Mouse (Mus musculus): ENCODE measurements at regions not wholly inside any gene's neighbourhood (a gene's known extent, or its start where the extent isn't known, plus 50 kb on each side); places are given as distances from the start of the nearest gene placed in this dataset.
"Not testable (repeated sequence)": the region's sequence is repeated elsewhere in the genome, so short reads cannot be mapped to it uniquely, and the experiment has no call there.

- not testable (repeated sequence) for H3K27ac ChIP-seq; H3K9ac ChIP-seq; H3K36me3 ChIP-seq; H3K9me3 ChIP-seq; H3K27me3 ChIP-seq; H3K4me3 ChIP-seq; H3K4me2 ChIP-seq; ATAC-seq (ENCODE audit: borderline replicate concordance, extremely low read depth, low FRiP score, low TSS enrichment); H3K4me1 ChIP-seq
- 83% methylated on average over 1 of the region's 1 CpGs for WGBS
These were observed 302.4 kb upstream of the Irx2 start for GRCm38 (mm10) chr13:72326201-72326600.

- 0 out of 2 replicates have a peak, but pooled peaks cover 3% of the 10 kb centered on the region for H3K4me1 ChIP-seq
- no peak overlapping the region for H3K27ac ChIP-seq
- 17% methylated on average over 6 of the region's 6 CpGs for WGBS
- H3K27me3 ChIP-seq, result no peaks in the 10 kb centered on the region
- H3K4me3 ChIP-seq, result no peak overlapping the region
- ATAC-seq (ENCODE audit: borderline replicate concordance, extremely low read depth, low FRiP score, low TSS enrichment), result no peak
- no peak overlapping the region for H3K4me2 ChIP-seq
- no peak overlapping the region for H3K9ac ChIP-seq
- H3K36me3 ChIP-seq, result no peaks in the 10 kb centered on the region
- no peaks in the 10 kb centered on the region for H3K9me3 ChIP-seq
These were observed 282.9 kb upstream of the Irx2 start for GRCm38 (mm10) chr13:72345647-72346133.

GRCm38 (mm10) chr13:72346207-72346943, 282.2 kb upstream of the Irx2 start:
- Histone ChIP-seq H3K4me2 (no peak overlapping the region), H3K9ac (no peak overlapping the region), H3K4me1 (0 out of 2 replicates have a peak, but pooled peaks cover 3% of the 10 kb centered on the region), H3K36me3 (no peaks in the 10 kb centered on the region), H3K9me3 (no peaks in the 10 kb centered on the region), H3K27me3 (no peaks in the 10 kb centered on the region), H3K4me3 (no peak overlapping the region), H3K27ac (no peak overlapping the region)
- 39% methylated on average over 21 of the region's 21 CpGs for WGBS
- ATAC-seq (ENCODE audit: borderline replicate concordance, extremely low read depth, low FRiP score, low TSS enrichment), result no peak

GRCm38 (mm10) chr13:72346944-72347586, 281.6 kb upstream of the Irx2 start:
- no peaks in the 10 kb centered on the region for H3K27me3 ChIP-seq

GRCm38 (mm10) chr13:72352641-72353181, 275.9 kb upstream of the Irx2 start:
- Histone ChIP-seq H3K9ac (no peak overlapping the region), H3K4me1 (0 out of 2 replicates have a peak, but pooled peaks cover 11% of the 10 kb centered on the region), H3K36me3 (no peaks in the 10 kb centered on the region), H3K4me3 (no peak overlapping the region), H3K27me3 (no peaks in the 10 kb centered on the region), H3K27ac (no peak overlapping the region), H3K4me2 (peak overlapping the region; percentile 21; the same call in 1 of the 2 replicates), H3K9me3 (no peaks in the 10 kb centered on the region)
- 36% methylated on average over 18 of the region's 18 CpGs for WGBS
- ATAC-seq (ENCODE audit: borderline replicate concordance, extremely low read depth, low FRiP score, low TSS enrichment), result no peak

More at GRCm38 (mm10) chr13:72346944-72347586, 281.6 kb upstream of the Irx2 start:
- 0 out of 2 replicates have a peak, but pooled peaks cover 8% of the 10 kb centered on the region for H3K4me1 ChIP-seq
- H3K27ac ChIP-seq, result no peak overlapping the region
- H3K4me3 ChIP-seq, result no peak overlapping the region
- 85% methylated on average over 14 of the region's 14 CpGs for WGBS
- no peak for ATAC-seq (ENCODE audit: borderline replicate concordance, extremely low read depth, low FRiP score, low TSS enrichment)
- no peaks in the 10 kb centered on the region for H3K36me3 ChIP-seq
- no peaks in the 10 kb centered on the region for H3K9me3 ChIP-seq
- no peak overlapping the region for H3K4me2 ChIP-seq
- no peak overlapping the region for H3K9ac ChIP-seq

GRCm38 (mm10) chr13:72355297-72355696, 273.3 kb upstream of the Irx2 start:
- Histone ChIP-seq H3K4me2 (no peak overlapping the region), H3K27ac (no peak overlapping the region), H3K27me3 (no peaks in the 10 kb centered on the region), H3K4me3 (no peak overlapping the region), H3K36me3 (no peaks in the 10 kb centered on the region), H3K9me3 (no peaks in the 10 kb centered on the region), H3K9ac (no peak overlapping the region), H3K4me1 (0 out of 2 replicates have a peak, but pooled peaks cover 8% of the 10 kb centered on the region)
- ATAC-seq (ENCODE audit: borderline replicate concordance, extremely low read depth, low FRiP score, low TSS enrichment), result no peak
- WGBS, result 84% methylated on average over 1 of the region's 1 CpGs

- 71% methylated on average over 3 of the region's 3 CpGs for WGBS
- Histone ChIP-seq H3K4me2 (no peak overlapping the region), H3K36me3 (no peaks in the 10 kb centered on the region), H3K9me3 (no peaks in the 10 kb centered on the region), H3K4me3 (no peak overlapping the region), H3K27me3 (no peaks in the 10 kb centered on the region), H3K9ac (no peak overlapping the region), H3K27ac (no peak overlapping the region), H3K4me1 (0 out of 2 replicates have a peak, but pooled peaks cover 8% of the 10 kb centered on the region)
- no peak for ATAC-seq (ENCODE audit: borderline replicate concordance, extremely low read depth, low FRiP score, low TSS enrichment)
These were observed 272.8 kb upstream of the Irx2 start for GRCm38 (mm10) chr13:72355821-72356220.

GRCm38 (mm10) chr13:72358243-72358904, 270.2 kb upstream of the Irx2 start:
- Histone ChIP-seq H3K4me3 (no peak overlapping the region), H3K4me1 (no peaks in the 10 kb centered on the region), H3K9me3 (no peaks in the 10 kb centered on the region), H3K27me3 (no peaks in the 10 kb centered on the region), H3K9ac (no peak overlapping the region), H3K36me3 (no peaks in the 10 kb centered on the region), H3K4me2 (no peak overlapping the region), H3K27ac (no peak overlapping the region)
- no peak for ATAC-seq (ENCODE audit: borderline replicate concordance, extremely low read depth, low FRiP score, low TSS enrichment)
- 41% methylated on average over 8 of the region's 8 CpGs for WGBS

GRCm38 (mm10) chr13:72365534-72366271, 262.9 kb upstream of the Irx2 start:
- no peak overlapping the region for H3K9ac ChIP-seq
- 11% methylated on average over 24 of the region's 24 CpGs for WGBS
- H3K4me2 ChIP-seq, result peak overlapping the region; percentile 10; the same call in 1 of the 2 replicates
- 0 out of 2 replicates have a peak, but pooled peaks cover 8% of the 10 kb centered on the region for H3K4me1 ChIP-seq
- H3K4me3 ChIP-seq, result no peak overlapping the region
- H3K27me3 ChIP-seq, result peaks cover 19% of the 10 kb centered on the region; the same call in 1 of the 2 replicates
- no peak overlapping the region for H3K27ac ChIP-seq
- H3K36me3 ChIP-seq, result no peaks in the 10 kb centered on the region
- no peak for ATAC-seq (ENCODE audit: borderline replicate concordance, extremely low read depth, low FRiP score, low TSS enrichment)
- H3K9me3 ChIP-seq, result no peaks in the 10 kb centered on the region

GRCm38 (mm10) chr13:72366281-72366680, 262.3 kb upstream of the Irx2 start:
- Histone ChIP-seq H3K27me3 (peaks cover 19% of the 10 kb centered on the region; the same call in 1 of the 2 replicates), H3K27ac (no peak overlapping the region), H3K36me3 (no peaks in the 10 kb centered on the region), H3K4me1 (peaks cover 11% of the 10 kb centered on the region; the same call in 1 of the 2 replicates), H3K9ac (no peak overlapping the region), H3K4me2 (peak overlapping the region; percentile 10; the same call in 1 of the 2 replicates), H3K4me3 (no peak overlapping the region), H3K9me3 (no peaks in the 10 kb centered on the region)
- 12% methylated on average over 11 of the region's 11 CpGs for WGBS
- ATAC-seq (ENCODE audit: borderline replicate concordance, extremely low read depth, low FRiP score, low TSS enrichment), result no peak

- Histone ChIP-seq H3K27me3 (peaks cover 16% of the 10 kb centered on the region; the same call in 1 of the 2 replicates), H3K4me1 (peaks cover 12% of the 10 kb centered on the region; the same call in 1 of the 2 replicates), H3K4me3 (no peak overlapping the region), H3K36me3 (no peaks in the 10 kb centered on the region), H3K27ac (no peak overlapping the region), H3K9ac (no peak overlapping the region), H3K9me3 (no peaks in the 10 kb centered on the region), H3K4me2 (no peak overlapping the region)
- WGBS, result 71% methylated on average over 1 of the region's 1 CpGs
- ATAC-seq (ENCODE audit: borderline replicate concordance, extremely low read depth, low FRiP score, low TSS enrichment), result no peak
These were observed 258.5 kb upstream of the Irx2 start for GRCm38 (mm10) chr13:72370131-72370530.
